In the genomic region with DNA sequence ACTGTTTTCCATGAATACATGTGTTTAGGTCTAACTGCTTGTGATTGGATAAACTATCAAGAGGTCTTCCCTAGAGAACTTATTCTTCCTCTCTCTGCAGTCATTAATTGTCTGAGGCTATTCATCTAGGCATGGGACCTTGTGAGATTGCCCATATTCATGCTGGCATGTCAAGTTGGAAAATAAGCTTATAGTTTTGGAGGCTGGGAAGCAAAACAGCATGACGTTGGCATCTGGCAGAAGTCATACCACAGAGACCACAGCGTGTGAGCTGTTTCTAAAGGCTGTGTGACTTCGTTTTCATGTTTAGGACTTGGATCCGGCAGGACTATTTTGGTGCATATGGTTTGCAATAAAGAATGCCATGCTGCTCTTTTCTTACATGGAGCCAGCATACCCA, we compare ENCODE assay signal across 21 mouse cellular contexts.
DNase-seq lines count a peak whose midpoint lies in the region; ATAC-seq and TF ChIP-seq lines count a peak whose summit lies in the region.
"Had no signal": no experiment of that assay in that cellular context is flagged by ENCODE, and none has a peak within 500 bp of the region (broad histone marks: within the 10 kb centered on the region; RNA-seq: fewer than 3 reads in every experiment).

No protein-coding gene starts in this region.

- H3K27me3 ChIP-seq in hindbrain, embryonic 14.5 days (ENCODE audit: control insufficient read depth, insufficient read depth, low read length), result no peaks in the 10 kb centered on the region
- no peaks in the 10 kb centered on the region for H3K27me3 ChIP-seq in hindbrain, embryonic 11.5 days (ENCODE audit: control insufficient read depth, insufficient read depth, low read length)
- H3K27me3 ChIP-seq in midbrain, embryonic 13.5 days, result no peaks in the 10 kb centered on the region
- no peaks in the 10 kb centered on the region for H3K27me3 ChIP-seq in liver, postnatal 0 days (ENCODE audit: insufficient read depth, low read length)
- H3K27me3 ChIP-seq: heart, embryonic 13.5 days; intestine, embryonic 15.5 days; limb, embryonic 15.5 days; liver, embryonic 15.5 days had no signal

- WGBS in hindbrain, embryonic 14.5 days, result 59% methylated on average over 4 of the region's 4 CpGs
- WGBS in hindbrain, embryonic 11.5 days, result 77% methylated on average over 4 of the region's 4 CpGs
- 65% methylated on average over 4 of the region's 4 CpGs for WGBS in midbrain, embryonic 13.5 days
- 76% methylated on average over 4 of the region's 4 CpGs for WGBS in liver, postnatal 0 days (ENCODE audit: insufficient replicate concordance)

- H3K4me1 ChIP-seq in hindbrain, embryonic 14.5 days (replicated peaks; ENCODE audit: control insufficient read depth, insufficient read depth, low read length), result no peaks in the 10 kb centered on the region
- H3K4me1 ChIP-seq in hindbrain, embryonic 11.5 days (replicated peaks; ENCODE audit: control insufficient read depth, insufficient read depth, low read length), result no peaks in the 10 kb centered on the region
- H3K4me1 ChIP-seq in midbrain, embryonic 13.5 days (replicated peaks), result no peaks in the 10 kb centered on the region
- H3K4me1 ChIP-seq in liver, postnatal 0 days (ENCODE audit: insufficient read depth), result no peaks in the 10 kb centered on the region
- H3K4me1 ChIP-seq: heart, embryonic 13.5 days; intestine, embryonic 15.5 days; limb, embryonic 15.5 days; liver, embryonic 15.5 days had no signal

- ATAC-seq in cerebellum, adult (ENCODE audit: insufficient number of reproducible peaks, low FRiP score, low TSS enrichment), result peak; percentile 80
- peak; percentile 86 for ATAC-seq in hindbrain, embryonic 14.5 days (ENCODE audit: low FRiP score)
- ATAC-seq in hindbrain, embryonic 11.5 days (ENCODE audit: low FRiP score), result no peak
- ATAC-seq in midbrain, embryonic 13.5 days, result 0 out of 2 replicates have a peak, but pooled peaks have one; percentile 43
- no peak for ATAC-seq in liver, postnatal 0 days
- ATAC-seq: intestine, embryonic 15.5 days; lung, postnatal 0 days had no signal

- no peaks in the 10 kb centered on the region for H3K36me3 ChIP-seq in hindbrain, embryonic 14.5 days (replicated peaks; ENCODE audit: control insufficient read depth, insufficient read depth)
- no peaks in the 10 kb centered on the region for H3K36me3 ChIP-seq in hindbrain, embryonic 11.5 days (ENCODE audit: control insufficient read depth, insufficient read depth, low read length)
- no peaks in the 10 kb centered on the region for H3K36me3 ChIP-seq in midbrain, embryonic 13.5 days
- no peaks in the 10 kb centered on the region for H3K36me3 ChIP-seq in liver, postnatal 0 days (replicated peaks; ENCODE audit: insufficient read depth, low read length)
- H3K36me3 ChIP-seq: heart, embryonic 13.5 days; intestine, embryonic 15.5 days; limb, embryonic 15.5 days; liver, embryonic 15.5 days had no signal

- H3K4me3 ChIP-seq in hindbrain, embryonic 14.5 days (replicated peaks; ENCODE audit: low read length), result no peak overlapping the region
- no peak overlapping the region for H3K4me3 ChIP-seq in hindbrain, embryonic 11.5 days (ENCODE audit: low read depth, low read length)
- H3K4me3 ChIP-seq in midbrain, embryonic 13.5 days (replicated peaks), result no peak overlapping the region
- H3K4me3 ChIP-seq in liver, postnatal 0 days (ENCODE audit: low read depth, low read length), result no peak overlapping the region
- H3K4me3 ChIP-seq: heart, embryonic 13.5 days; intestine, embryonic 15.5 days; limb, embryonic 15.5 days; liver, embryonic 15.5 days had no signal

- H3K4me2 ChIP-seq in hindbrain, embryonic 14.5 days (replicated peaks), result no peak overlapping the region
- no peak overlapping the region for H3K4me2 ChIP-seq in hindbrain, embryonic 11.5 days (replicated peaks; ENCODE audit: low read depth, low read length)
- H3K4me2 ChIP-seq in midbrain, embryonic 13.5 days (replicated peaks), result no peak overlapping the region
- H3K4me2 ChIP-seq in liver, postnatal 0 days (ENCODE audit: low read depth, low read length), result no peak overlapping the region
- H3K4me2 ChIP-seq: heart, embryonic 13.5 days; intestine, embryonic 15.5 days; limb, embryonic 15.5 days; liver, embryonic 15.5 days had no signal

- intact Hi-C loops in heart, postnatal 25 days (cut with DNase I), result no loop called here

- H3K9ac ChIP-seq in hindbrain, embryonic 14.5 days, result no peak overlapping the region
- H3K9ac ChIP-seq in hindbrain, embryonic 11.5 days (ENCODE audit: low read depth, low read length), result no peak overlapping the region
- no peak overlapping the region for H3K9ac ChIP-seq in midbrain, embryonic 13.5 days (replicated peaks)
- H3K9ac ChIP-seq in liver, postnatal 0 days (replicated peaks), result no peak overlapping the region
- H3K9ac ChIP-seq: heart, embryonic 13.5 days; intestine, embryonic 15.5 days; limb, embryonic 15.5 days; liver, embryonic 15.5 days had no signal

- no peak for TF ChIP-seq EP300 in liver, postnatal 0 days (IDR thresholded peaks at IDR 0.05; ENCODE audit: low read depth)

- DNase-seq in cerebellum, adult 8-10 months, result no peak
- DNase-seq in hindbrain, embryonic 14.5 days (ENCODE audit: low spot score), result peak; percentile 41
- no peak for DNase-seq in hindbrain, embryonic 11.5 days (ENCODE audit: low spot score)
- peak; percentile 2 for DNase-seq in cerebellum, adult 9-10 months
- DNase-seq in heart, postnatal 25 days (ENCODE audit: low spot score), result no peak
- DNase-seq in liver, postnatal 0 days, result no peak
- DNase-seq: adrenal gland, adult 2 months; gastrocnemius, postnatal 14 days; heart, adult 18-20 months; heart, postnatal 36 days; right cerebral cortex, adult 18-20 months; thymus, postnatal 36 days had no signal

- no peaks in the 10 kb centered on the region for H3K9me3 ChIP-seq in hindbrain, embryonic 14.5 days (ENCODE audit: control insufficient read depth, low read length)
- H3K9me3 ChIP-seq in hindbrain, embryonic 11.5 days (ENCODE audit: control insufficient read depth, low read length), result no peaks in the 10 kb centered on the region
- H3K9me3 ChIP-seq in midbrain, embryonic 13.5 days, result no peaks in the 10 kb centered on the region
- H3K9me3 ChIP-seq in liver, postnatal 0 days (ENCODE audit: low read length), result no peaks in the 10 kb centered on the region
- H3K9me3 ChIP-seq: heart, embryonic 13.5 days; intestine, embryonic 15.5 days; limb, embryonic 15.5 days; liver, embryonic 15.5 days had no signal

- no peak for TF ChIP-seq CTCF in liver, postnatal 0 days (IDR thresholded peaks at IDR 0.05; ENCODE audit: low read depth)

- no peak overlapping the region for H3K27ac ChIP-seq in hindbrain, embryonic 14.5 days
- H3K27ac ChIP-seq in hindbrain, embryonic 11.5 days (ENCODE audit: low read depth, low read length), result no peak overlapping the region
- H3K27ac ChIP-seq in midbrain, embryonic 13.5 days, result no peak overlapping the region
- H3K27ac ChIP-seq in liver, postnatal 0 days (ENCODE audit: low read depth), result no peak overlapping the region
- H3K27ac ChIP-seq: heart, embryonic 13.5 days; intestine, embryonic 15.5 days; kidney, postnatal 0 days; limb, embryonic 15.5 days; liver, embryonic 15.5 days; stomach, postnatal 0 days had no signal

Comparison
In these comparisons a context has a peak if more than half of its experiments do, and no peak if none do; other contexts are left out.
1. ATAC-seq: peak in cerebellum, adult (single experiment), hindbrain, embryonic 14.5 days (single experiment) and midbrain, embryonic 13.5 days (single experiment); none in hindbrain, embryonic 11.5 days (single experiment) and liver, postnatal 0 days (single experiment).
2. DNase-seq: peak in hindbrain, embryonic 14.5 days (single experiment) and cerebellum, adult 9-10 months (single experiment); none in cerebellum, adult 8-10 months (single experiment), hindbrain, embryonic 11.5 days (single experiment), heart, postnatal 25 days (single experiment) and liver, postnatal 0 days (single experiment).